Mouse (Mus musculus): ENCODE data around the gene Adamtsl3.
A peak's percentile ranks its signal among the peaks of the same experiment; 100 is the strongest.

Adamtsl3 gene

GRCm38 (mm10) chr7:82424281-82424680 lies 88.8 kb downstream of the Adamtsl3 start:
- DNase-seq = no peak

GRCm38 (mm10) chr7:82425374-82425773 lies 89.9 kb downstream of the Adamtsl3 start:
- DNase-seq = no peak

GRCm38 (mm10) chr7:82429447-82429846 lies 94.0 kb downstream of the Adamtsl3 start:
- no peak for DNase-seq

- DNase-seq = no peak
Measured at GRCm38 (mm10) chr7:82431572-82431971, 96.1 kb downstream of the Adamtsl3 start.

- DNase-seq = no peak
Measured at GRCm38 (mm10) chr7:82433226-82433625, 97.7 kb downstream of the Adamtsl3 start.

- DNase-seq = no peak
Measured at GRCm38 (mm10) chr7:82458376-82458775, 122.9 kb downstream of the Adamtsl3 start.

- DNase-seq = no peak
Measured at GRCm38 (mm10) chr7:82462921-82463523, 127.5 kb downstream of the Adamtsl3 start.

- DNase-seq = no peak
Measured at GRCm38 (mm10) chr7:82464364-82464763, 128.9 kb downstream of the Adamtsl3 start.

- no peak for DNase-seq
Measured at GRCm38 (mm10) chr7:82465437-82465836, 129.9 kb downstream of the Adamtsl3 start.

- DNase-seq = no peak
Measured at GRCm38 (mm10) chr7:82476441-82477221, 141.1 kb downstream of the Adamtsl3 start.

- no peak for DNase-seq
Measured at GRCm38 (mm10) chr7:82478461-82478860, 143.0 kb downstream of the Adamtsl3 start.

- DNase-seq = peak; percentile 19
Measured at GRCm38 (mm10) chr7:82478861-82479755, 143.6 kb downstream of the Adamtsl3 start.

- DNase-seq = no peak
Measured at GRCm38 (mm10) chr7:82483426-82483825, 147.9 kb downstream of the Adamtsl3 start.

GRCm38 (mm10) chr7:82484834-82485233 lies 149.3 kb downstream of the Adamtsl3 start:
- DNase-seq = no peak

- no peak for DNase-seq
Measured at GRCm38 (mm10) chr7:82485344-82485954, 150.0 kb downstream of the Adamtsl3 start.

- no peak for DNase-seq
Measured at GRCm38 (mm10) chr7:82491018-82491417, 155.5 kb downstream of the Adamtsl3 start.

GRCm38 (mm10) chr7:82492881-82493280 lies 157.4 kb downstream of the Adamtsl3 start:
- DNase-seq = no peak

GRCm38 (mm10) chr7:82494220-82494619 lies 158.7 kb downstream of the Adamtsl3 start:
- no peak for DNase-seq

- no peak for DNase-seq
Measured at GRCm38 (mm10) chr7:82497064-82497463, 161.6 kb downstream of the Adamtsl3 start.

- DNase-seq = no peak
Measured at GRCm38 (mm10) chr7:82501306-82501705, 165.8 kb downstream of the Adamtsl3 start.

GRCm38 (mm10) chr7:82502511-82502910 lies 167.0 kb downstream of the Adamtsl3 start:
- no peak for DNase-seq

- peak; percentile 20 for DNase-seq
Measured at GRCm38 (mm10) chr7:82504101-82504500, 168.6 kb downstream of the Adamtsl3 start.

GRCm38 (mm10) chr7:82530583-82530982 lies 195.1 kb downstream of the Adamtsl3 start:
- no peak for DNase-seq
